In the genomic region with DNA sequence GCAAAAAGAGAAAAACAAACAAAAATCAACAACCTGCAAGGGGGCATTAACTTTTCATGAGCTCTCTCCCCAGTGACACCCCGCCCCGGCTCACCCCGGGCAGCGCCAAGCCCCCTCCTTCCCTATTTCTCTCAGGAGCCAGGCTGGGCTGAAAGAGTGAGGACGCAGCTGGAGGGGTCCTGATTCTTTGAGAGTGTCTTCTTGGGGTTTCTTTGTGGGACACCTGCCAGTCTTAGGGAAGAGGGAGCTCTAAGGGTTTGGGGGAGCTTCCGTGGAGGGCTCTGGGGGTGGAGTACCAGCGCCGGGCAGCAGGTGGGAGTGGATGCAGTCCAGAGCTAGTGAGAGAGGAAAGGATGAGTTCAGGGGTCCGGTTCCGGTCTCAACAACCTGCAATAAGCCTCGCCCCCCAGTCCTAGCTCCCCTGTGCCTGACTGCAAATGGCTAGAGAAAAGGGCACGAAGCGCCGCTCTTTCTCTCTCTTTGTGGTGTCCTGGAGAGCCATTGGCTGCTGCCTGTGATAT, we compare ENCODE assay signal across 11 mouse cellular contexts. TPM values are rescaled to one million over a fixed set of nuclear protein-coding genes. Genes with fewer than 3 reads are reported as not detected.
DNase-seq lines count a peak whose midpoint lies in the region; ATAC-seq and TF ChIP-seq lines count a peak whose summit lies in the region.
"Had no signal": no experiment of that assay in that cellular context is flagged by ENCODE, and none has a peak within 500 bp of the region (broad histone marks: within the 10 kb centered on the region; RNA-seq: fewer than 3 reads in every experiment).

No protein-coding gene starts in this region.

- H3K36me3 ChIP-seq in lung, postnatal 0 days (ENCODE audit: insufficient read depth, low read length): no peaks in the 10 kb centered on the region
- no peaks in the 10 kb centered on the region for H3K36me3 ChIP-seq in forebrain, embryonic 13.5 days (ENCODE audit: poor library complexity, severe bottlenecking)
- H3K36me3 ChIP-seq in limb, embryonic 11.5 days (ENCODE audit: control insufficient read depth, insufficient read depth, low read length): no peaks in the 10 kb centered on the region
- no peaks in the 10 kb centered on the region for H3K36me3 ChIP-seq in kidney, adult 2 months (ENCODE audit: control insufficient read depth, insufficient read depth, low read length)
- H3K36me3 ChIP-seq: lung, embryonic 15.5 days had no signal

- peak; percentile 41 for TF ChIP-seq CTCF in lung, postnatal 0 days (IDR thresholded peaks at IDR 0.05)
- TF ChIP-seq CTCF in kidney, adult 2 months (conservative IDR thresholded peaks at IDR 0.05; ENCODE audit: insufficient read depth, insufficient read length, low read depth, low read length): no peak

- H3K9me3 ChIP-seq in lung, postnatal 0 days (ENCODE audit: low read length): no peaks in the 10 kb centered on the region
- no peaks in the 10 kb centered on the region for H3K9me3 ChIP-seq in forebrain, embryonic 13.5 days (replicated peaks)
- H3K9me3 ChIP-seq in limb, embryonic 11.5 days (ENCODE audit: control insufficient read depth, low read length): no peaks in the 10 kb centered on the region
- H3K9me3 ChIP-seq: lung, embryonic 15.5 days had no signal

- no peak overlapping the region for H3K9ac ChIP-seq in lung, postnatal 0 days (replicated peaks; ENCODE audit: low read depth)
- H3K9ac ChIP-seq in forebrain, embryonic 13.5 days: peak overlapping the region; percentile 34; the same call in 1 of the 2 replicates
- no peak overlapping the region for H3K9ac ChIP-seq in limb, embryonic 11.5 days (ENCODE audit: low read length)
- H3K9ac ChIP-seq: lung, embryonic 15.5 days had no signal

- TF ChIP-seq EP300 in lung, postnatal 0 days (IDR thresholded peaks at IDR 0.05): no peak

- no peak overlapping the region for H3K4me3 ChIP-seq in lung, postnatal 0 days (ENCODE audit: low read depth, low read length)
- peak overlapping the region; percentile 13; the same call in 1 of the 2 replicates for H3K4me3 ChIP-seq in forebrain, embryonic 13.5 days
- H3K4me3 ChIP-seq in limb, embryonic 11.5 days (ENCODE audit: low read depth, low read length): no peak overlapping the region
- H3K4me3 ChIP-seq in kidney, adult 2 months (ENCODE audit: insufficient read depth, low read depth, low read length): no peak overlapping the region
- H3K4me3 ChIP-seq: lung, embryonic 15.5 days had no signal

- WGBS in lung, postnatal 0 days: 13% methylated on average over 14 of the region's 14 CpGs
- WGBS in forebrain, embryonic 13.5 days: under 1% methylated on average over 14 of the region's 14 CpGs
- 5% methylated on average over 14 of the region's 14 CpGs for WGBS in limb, embryonic 11.5 days
- WGBS in kidney, adult 2 months: 17% methylated on average over 14 of the region's 14 CpGs

- H3K27ac ChIP-seq in lung, postnatal 0 days (ENCODE audit: low read length): no peak overlapping the region
- H3K27ac ChIP-seq in forebrain, embryonic 13.5 days: no peak overlapping the region
- no peak overlapping the region for H3K27ac ChIP-seq in limb, embryonic 11.5 days (replicated peaks; ENCODE audit: low read depth, low read length)
- H3K27ac ChIP-seq in kidney, adult 2 months (ENCODE audit: insufficient read depth, low read depth, low read length): no peak overlapping the region
- H3K27ac ChIP-seq: lung, embryonic 15.5 days had no signal

- TF ChIP-seq POLR2A in kidney, adult 2 months (IDR thresholded peaks at IDR 0.05; ENCODE audit: low read depth, low read length): no peak

- peaks cover 5% of the 10 kb centered on the region; the same call in 1 of the 2 replicates for H3K27me3 ChIP-seq in lung, postnatal 0 days (replicated peaks; ENCODE audit: insufficient read depth, low read length)
- H3K27me3 ChIP-seq in forebrain, embryonic 13.5 days: peaks cover 53% of the 10 kb centered on the region
- H3K27me3 ChIP-seq in limb, embryonic 11.5 days (ENCODE audit: control insufficient read depth, insufficient read depth, low read length): peaks cover 24% of the 10 kb centered on the region
- 0 out of 2 replicates have a peak, but pooled peaks cover 1% of the 10 kb centered on the region for H3K27me3 ChIP-seq in kidney, adult 2 months (replicated peaks; ENCODE audit: control insufficient read depth, insufficient read depth, low read length)

- H3K4me1 ChIP-seq in lung, postnatal 0 days (ENCODE audit: insufficient read depth, low read depth, low read length): no peaks in the 10 kb centered on the region
- peaks cover 72% of the 10 kb centered on the region for H3K4me1 ChIP-seq in forebrain, embryonic 13.5 days
- H3K4me1 ChIP-seq in limb, embryonic 11.5 days (ENCODE audit: control insufficient read depth, insufficient read depth, low read length): peaks cover 14% of the 10 kb centered on the region
- H3K4me1 ChIP-seq in kidney, adult 2 months (ENCODE audit: control insufficient read depth, insufficient read depth, low read length): no peaks in the 10 kb centered on the region

- no peak for DNase-seq in lung, postnatal 0 days (ENCODE audit: low spot score)
- no peak for DNase-seq in lung, adult 18-20 months
- no peak for DNase-seq in limb, embryonic 11.5 days (ENCODE audit: low spot score)
- DNase-seq in retina, postnatal 1 day: peak; percentile 56
- DNase-seq in urinary bladder, adult 18-20 months (ENCODE audit: low spot score in 2 of 2): no peak
- no peak for DNase-seq in liver
- no peak for DNase-seq in kidney, adult 2 months
- DNase-seq: gastrocnemius, postnatal 36 days; layer of hippocampus, adult 9-11 months had no signal

- no peak for ATAC-seq in lung, postnatal 0 days
- peak; percentile 32; the same call in 1 of the 2 replicates for ATAC-seq in forebrain, embryonic 13.5 days
- no peak for ATAC-seq in limb, embryonic 11.5 days (ENCODE audit: insufficient number of reproducible peaks, low FRiP score, low TSS enrichment, low read depth)

- no peak overlapping the region for H3K4me2 ChIP-seq in lung, postnatal 0 days (replicated peaks; ENCODE audit: low read depth, low read length)
- peak overlapping the region; percentile 49 for H3K4me2 ChIP-seq in forebrain, embryonic 13.5 days
- H3K4me2 ChIP-seq in limb, embryonic 11.5 days (ENCODE audit: low read depth, severe bottlenecking): peak overlapping the region; percentile 31
- H3K4me2 ChIP-seq: lung, embryonic 15.5 days had no signal

RNA-seq across cellular contexts. Expression of gene Casz1, which starts 32.8 kb away (rescaled TPM):
- polyA plus RNA-seq in lung, postnatal 0 days (2015; fragmentation: Nextera tagmentation; extraction: Ambion mirVana): 9.7 and 10.3 TPM in 2 replicates
- polyA plus RNA-seq in forebrain, embryonic 13.5 days (2015; fragmentation: Nextera tagmentation; extraction: Ambion mirVana): 1.3 and 1.9 TPM in 2 replicates
- polyA plus RNA-seq in limb, embryonic 11.5 days (2014; fragmentation: Nextera tagmentation; extraction: Ambion mirVana): 1.5 and 1.6 TPM in 2 replicates
- polyA plus RNA-seq in kidney, adult 2 months (2012; rRNA removed): 13.5 and 14.7 TPM in 2 replicates
